Mouse (Mus musculus): ENCODE results near the gene Prss57. TPM values are rescaled to one million over a fixed set of nuclear protein-coding genes. Genes with fewer than 3 reads are reported as not detected.
A peak's percentile ranks its signal among the peaks of the same experiment; 100 is the strongest.

The Prss57 gene
- polyA plus RNA-seq, 1 experiment from 2014 or later = 0.08 TPM

GRCm38 (mm10) chr10:79798289-79798928, 7.6 kb upstream of the Prss57 start:
- ATAC-seq (ENCODE audit: insufficient number of reproducible peaks, insufficient read depth, low FRiP score, low read depth) = no peak
- Histone ChIP-seq H3K27me3 (ENCODE audit: control insufficient read depth, insufficient read depth, low read length) (no peaks in the 10 kb centered on the region), H3K4me1 (ENCODE audit: control insufficient read depth in 2 of 2, insufficient read depth in 2 of 2, low read length in 2 of 2) (peaks cover 23 to 30% of the 10 kb centered on the region in 2 experiments), H3K36me3 (ENCODE audit: control insufficient read depth, insufficient read depth, low read length) (no peaks in the 10 kb centered on the region), H3K4me3 (ENCODE audit: control insufficient read depth in 1 of 2, insufficient read depth in 1 of 2, low read depth in 1 of 2, low read length in 2 of 2) (no peak overlapping the region), H3K9me3 (ENCODE audit: control insufficient read depth, low read length) (no peaks in the 10 kb centered on the region), H3K4me2 (ENCODE audit: low read length) (no peak overlapping the region), H3K9ac (ENCODE audit: low read length) (no peak overlapping the region), H3K27ac (replicated peaks in 1 of 2; ENCODE audit: control insufficient read depth in 1 of 2, insufficient read depth in 1 of 2, low read depth in 2 of 2, low read length in 2 of 2) (no peak overlapping the region)
- 81% methylated on average over 12 of the region's 12 CpGs for WGBS

GRCm38 (mm10) chr10:79797326-79797725, 6.6 kb upstream of the Prss57 start:
- no peak overlapping the region; the same call in 1 of the 2 replicates for H3K4me2 ChIP-seq (ENCODE audit: low read length)
- peaks cover 14 to 19% of the 10 kb centered on the region in 2 experiments; a peak in 3 of 4 replicates for H3K4me1 ChIP-seq (ENCODE audit: control insufficient read depth in 2 of 2, insufficient read depth in 2 of 2, low read length in 2 of 2)
- ATAC-seq (ENCODE audit: insufficient number of reproducible peaks, insufficient read depth, low FRiP score, low read depth) = no peak
- H3K27ac ChIP-seq (replicated peaks in 1 of 2; ENCODE audit: control insufficient read depth in 1 of 2, insufficient read depth in 1 of 2, low read depth in 2 of 2, low read length in 2 of 2) = 0 out of 4 replicates have a peak overlapping the region, but pooled peaks of 1 of the 2 experiments have one; percentile 9
- H3K36me3 ChIP-seq (ENCODE audit: control insufficient read depth, insufficient read depth, low read length) = no peaks in the 10 kb centered on the region
- no peak overlapping the region for H3K9ac ChIP-seq (ENCODE audit: low read length)
- no peak overlapping the region for H3K4me3 ChIP-seq (ENCODE audit: control insufficient read depth in 1 of 2, insufficient read depth in 1 of 2, low read depth in 1 of 2, low read length in 2 of 2)
- 31% methylated on average over 15 of the region's 15 CpGs for WGBS
- H3K9me3 ChIP-seq (ENCODE audit: control insufficient read depth, low read length) = no peaks in the 10 kb centered on the region
- H3K27me3 ChIP-seq (ENCODE audit: control insufficient read depth, insufficient read depth, low read length) = no peaks in the 10 kb centered on the region

GRCm38 (mm10) chr10:79795905-79796304, 5.1 kb upstream of the Prss57 start:
- WGBS = 92% methylated on average over 3 of the region's 3 CpGs
- ATAC-seq (ENCODE audit: insufficient number of reproducible peaks, insufficient read depth, low FRiP score, low read depth) = no peak
- no peaks in the 10 kb centered on the region for H3K27me3 ChIP-seq (ENCODE audit: control insufficient read depth, insufficient read depth, low read length)
- H3K4me1 ChIP-seq (ENCODE audit: control insufficient read depth in 2 of 2, insufficient read depth in 2 of 2, low read length in 2 of 2) = peaks cover 8 to 12% of the 10 kb centered on the region in 2 experiments; a peak in 2 of 4 replicates
- no peaks in the 10 kb centered on the region for H3K36me3 ChIP-seq (ENCODE audit: control insufficient read depth, insufficient read depth, low read length)
- H3K4me2 ChIP-seq (ENCODE audit: low read length) = no peak overlapping the region
- no peak overlapping the region for H3K4me3 ChIP-seq (ENCODE audit: control insufficient read depth in 1 of 2, insufficient read depth in 1 of 2, low read depth in 1 of 2, low read length in 2 of 2)
- no peak overlapping the region for H3K9ac ChIP-seq (ENCODE audit: low read length)
- no peaks in the 10 kb centered on the region for H3K9me3 ChIP-seq (ENCODE audit: control insufficient read depth, low read length)
- H3K27ac ChIP-seq (replicated peaks in 1 of 2; ENCODE audit: control insufficient read depth in 1 of 2, insufficient read depth in 1 of 2, low read depth in 2 of 2, low read length in 2 of 2) = no peak overlapping the region

GRCm38 (mm10) chr10:79794491-79794931, 3.8 kb upstream of the Prss57 start:
- Histone ChIP-seq H3K4me1 (ENCODE audit: control insufficient read depth in 2 of 2, insufficient read depth in 2 of 2, low read length in 2 of 2) (peaks cover 8 to 12% of the 10 kb centered on the region in 2 experiments; a peak in 2 of 4 replicates), H3K4me2 (ENCODE audit: low read length) (peak overlapping the region; percentile 85), H3K27ac (replicated peaks in 1 of 2; ENCODE audit: control insufficient read depth in 1 of 2, insufficient read depth in 1 of 2, low read depth in 2 of 2, low read length in 2 of 2) (peak overlapping the region; percentile 77 to 80), H3K9me3 (ENCODE audit: control insufficient read depth, low read length) (no peaks in the 10 kb centered on the region), H3K4me3 (ENCODE audit: control insufficient read depth in 1 of 2, insufficient read depth in 1 of 2, low read depth in 1 of 2, low read length in 2 of 2) (peak overlapping the region; percentile 82 to 84), H3K9ac (ENCODE audit: low read length) (peak overlapping the region; percentile 88), H3K36me3 (ENCODE audit: control insufficient read depth, insufficient read depth, low read length) (no peaks in the 10 kb centered on the region), H3K27me3 (ENCODE audit: control insufficient read depth, insufficient read depth, low read length) (no peaks in the 10 kb centered on the region)
- WGBS = 23% methylated on average over 10 of the region's 10 CpGs
- ATAC-seq (ENCODE audit: insufficient number of reproducible peaks, insufficient read depth, low FRiP score, low read depth) = peak; percentile 42; the same call in 1 of the 2 replicates

GRCm38 (mm10) chr10:79793738-79794490, 3.2 kb upstream of the Prss57 start:
- no peaks in the 10 kb centered on the region for H3K27me3 ChIP-seq (ENCODE audit: control insufficient read depth, insufficient read depth, low read length)
- peaks cover 8 to 12% of the 10 kb centered on the region in 2 experiments; a peak in 2 of 4 replicates for H3K4me1 ChIP-seq (ENCODE audit: control insufficient read depth in 2 of 2, insufficient read depth in 2 of 2, low read length in 2 of 2)
- 5% methylated on average over 36 of the region's 38 CpGs for WGBS
- no peaks in the 10 kb centered on the region for H3K9me3 ChIP-seq (ENCODE audit: control insufficient read depth, low read length)
- H3K4me2 ChIP-seq (ENCODE audit: low read length) = peak overlapping the region; percentile 85
- peak overlapping the region; percentile 77 to 80 for H3K27ac ChIP-seq (replicated peaks in 1 of 2; ENCODE audit: control insufficient read depth in 1 of 2, insufficient read depth in 1 of 2, low read depth in 2 of 2, low read length in 2 of 2)
- peak overlapping the region; percentile 82 to 84 for H3K4me3 ChIP-seq (ENCODE audit: control insufficient read depth in 1 of 2, insufficient read depth in 1 of 2, low read depth in 1 of 2, low read length in 2 of 2)
- H3K9ac ChIP-seq (ENCODE audit: low read length) = peak overlapping the region; percentile 88
- no peaks in the 10 kb centered on the region for H3K36me3 ChIP-seq (ENCODE audit: control insufficient read depth, insufficient read depth, low read length)
- ATAC-seq (ENCODE audit: insufficient number of reproducible peaks, insufficient read depth, low FRiP score, low read depth) = peak; percentile 12; the same call in 1 of the 2 replicates

GRCm38 (mm10) chr10:79793051-79793737, 2.4 kb upstream of the Prss57 start, which contains the start of gene Palm:
Gene Palm (plus strand): TSS chr10:79793572.
- H3K27me3 ChIP-seq (ENCODE audit: control insufficient read depth, insufficient read depth, low read length) = no peaks in the 10 kb centered on the region
- peaks cover 8 to 12% of the 10 kb centered on the region in 2 experiments; a peak in 2 of 4 replicates for H3K4me1 ChIP-seq (ENCODE audit: control insufficient read depth in 2 of 2, insufficient read depth in 2 of 2, low read length in 2 of 2)
- H3K27ac ChIP-seq (replicated peaks in 1 of 2; ENCODE audit: control insufficient read depth in 1 of 2, insufficient read depth in 1 of 2, low read depth in 2 of 2, low read length in 2 of 2) = peak within 1 kb of the TSS; percentile 77 to 80
- H3K9me3 ChIP-seq (ENCODE audit: control insufficient read depth, low read length) = no peaks in the 10 kb centered on the region
- H3K9ac ChIP-seq (ENCODE audit: low read length) = peak within 1 kb of the TSS; percentile 88
- ATAC-seq (ENCODE audit: insufficient number of reproducible peaks, insufficient read depth, low FRiP score, low read depth) = peak; percentile 57; the same call in 1 of the 2 replicates
- H3K4me2 ChIP-seq (ENCODE audit: low read length) = peak within 1 kb of the TSS; percentile 85
- WGBS = 5% methylated on average over 49 of the region's 51 CpGs
- H3K4me3 ChIP-seq (ENCODE audit: control insufficient read depth in 1 of 2, insufficient read depth in 1 of 2, low read depth in 1 of 2, low read length in 2 of 2) = peak within 1 kb of the TSS; percentile 82 to 84
- no peaks in the 10 kb centered on the region for H3K36me3 ChIP-seq (ENCODE audit: control insufficient read depth, insufficient read depth, low read length)

- H3K4me1 ChIP-seq (ENCODE audit: control insufficient read depth in 2 of 2, insufficient read depth in 2 of 2, low read length in 2 of 2) = peaks cover 8 to 12% of the 10 kb centered on the region in 2 experiments; a peak in 2 of 4 replicates
- no peak overlapping the region for H3K4me2 ChIP-seq (ENCODE audit: low read length)
- 80% methylated on average over 5 of the region's 5 CpGs for WGBS
- no peak overlapping the region for H3K4me3 ChIP-seq (ENCODE audit: control insufficient read depth in 1 of 2, insufficient read depth in 1 of 2, low read depth in 1 of 2, low read length in 2 of 2)
- H3K27ac ChIP-seq (replicated peaks in 1 of 2; ENCODE audit: control insufficient read depth in 1 of 2, insufficient read depth in 1 of 2, low read depth in 2 of 2, low read length in 2 of 2) = no peak overlapping the region
- H3K9me3 ChIP-seq (ENCODE audit: control insufficient read depth, low read length) = no peaks in the 10 kb centered on the region
- no peak overlapping the region for H3K9ac ChIP-seq (ENCODE audit: low read length)
- H3K27me3 ChIP-seq (ENCODE audit: control insufficient read depth, insufficient read depth, low read length) = no peaks in the 10 kb centered on the region
- H3K36me3 ChIP-seq (ENCODE audit: control insufficient read depth, insufficient read depth, low read length) = no peaks in the 10 kb centered on the region
- no peak for ATAC-seq (ENCODE audit: insufficient number of reproducible peaks, insufficient read depth, low FRiP score, low read depth)
Observed at GRCm38 (mm10) chr10:79792339-79793040, 1.7 kb upstream of the Prss57 start.
